In genomic region chr1:52301266-52301665, GRCm38 (mm10) we compare ENCODE assay signal across 10 mouse cellular contexts.
A peak's percentile ranks its signal among the peaks of the same experiment; 100 is the strongest.
DNase-seq lines count a peak whose midpoint lies in the region; ATAC-seq lines count a peak whose summit lies in the region.
"Had no signal": no experiment of that assay in that cellular context is flagged by ENCODE, and none has a peak within 500 bp of the region (broad histone marks: within the 10 kb centered on the region; RNA-seq: fewer than 3 reads in every experiment).

No protein-coding gene starts in this region.

- 70% methylated on average over 2 of the region's 2 CpGs for WGBS in hindbrain, embryonic 14.5 days
- 75% methylated on average over 2 of the region's 2 CpGs for WGBS in hindbrain, embryonic 16.5 days

- H3K9me3 ChIP-seq in hindbrain, embryonic 14.5 days (ENCODE audit: control insufficient read depth, low read length), result no peaks in the 10 kb centered on the region
- no peaks in the 10 kb centered on the region for H3K9me3 ChIP-seq in hindbrain, embryonic 16.5 days (ENCODE audit: control insufficient read depth, low read length)
- H3K9me3 ChIP-seq: embryonic facial prominence, embryonic 13.5 days; limb, embryonic 15.5 days had no signal

- intact Hi-C loops in gastrocnemius, postnatal 36 days (cut with DNase I), result loop anchor here (10.0 kb wide), 1 partner anchor 334 kb away; the partner anchor contains the start of gene Nemp2

- no peaks in the 10 kb centered on the region for H3K27me3 ChIP-seq in hindbrain, embryonic 14.5 days (ENCODE audit: control insufficient read depth, insufficient read depth, low read length)
- H3K27me3 ChIP-seq in hindbrain, embryonic 16.5 days (replicated peaks; ENCODE audit: control insufficient read depth, insufficient read depth, low read length), result no peaks in the 10 kb centered on the region
- H3K27me3 ChIP-seq: embryonic facial prominence, embryonic 13.5 days; limb, embryonic 15.5 days had no signal

- H3K4me3 ChIP-seq in hindbrain, embryonic 14.5 days (replicated peaks; ENCODE audit: low read length), result no peak overlapping the region
- no peak overlapping the region for H3K4me3 ChIP-seq in hindbrain, embryonic 16.5 days (ENCODE audit: low read length)
- H3K4me3 ChIP-seq: embryonic facial prominence, embryonic 13.5 days; limb, embryonic 15.5 days had no signal

- DNase-seq in hindbrain, embryonic 14.5 days (ENCODE audit: low spot score), result peak; percentile 61
- DNase-seq in urinary bladder, postnatal 25 days (ENCODE audit: low spot score), result peak; percentile 23
- no peak for DNase-seq in urinary bladder, adult 18-20 months (ENCODE audit: low spot score in 2 of 2)
- DNase-seq in natural killer cell, adult 2 months (ENCODE audit: low spot score in 2 of 2), result peak; percentile 10 to 28
- DNase-seq in gastrocnemius, postnatal 36 days, result no peak
- DNase-seq in neural tube, embryonic 10.5 days (ENCODE audit: extremely low spot score, low spot score), result no peak

- H3K4me1 ChIP-seq in hindbrain, embryonic 14.5 days (replicated peaks; ENCODE audit: control insufficient read depth, insufficient read depth, low read length), result peaks cover 7% of the 10 kb centered on the region; the same call in 1 of the 2 replicates
- no peaks in the 10 kb centered on the region for H3K4me1 ChIP-seq in hindbrain, embryonic 16.5 days (ENCODE audit: control insufficient read depth, insufficient read depth, low read depth, low read length)
- H3K4me1 ChIP-seq: embryonic facial prominence, embryonic 13.5 days; limb, embryonic 15.5 days had no signal

- no peaks in the 10 kb centered on the region for H3K36me3 ChIP-seq in hindbrain, embryonic 14.5 days (replicated peaks; ENCODE audit: control insufficient read depth, insufficient read depth)
- H3K36me3 ChIP-seq in hindbrain, embryonic 16.5 days (ENCODE audit: control insufficient read depth, insufficient read depth, low read length), result no peaks in the 10 kb centered on the region
- H3K36me3 ChIP-seq: embryonic facial prominence, embryonic 13.5 days; limb, embryonic 15.5 days had no signal

- no peak overlapping the region for H3K9ac ChIP-seq in hindbrain, embryonic 14.5 days
- no peak overlapping the region for H3K9ac ChIP-seq in hindbrain, embryonic 16.5 days (ENCODE audit: low read depth, low read length)
- H3K9ac ChIP-seq: embryonic facial prominence, embryonic 13.5 days; limb, embryonic 15.5 days had no signal

- no peak overlapping the region for H3K4me2 ChIP-seq in hindbrain, embryonic 14.5 days (replicated peaks)
- no peak overlapping the region for H3K4me2 ChIP-seq in hindbrain, embryonic 16.5 days (ENCODE audit: low read length)
- H3K4me2 ChIP-seq: embryonic facial prominence, embryonic 13.5 days; limb, embryonic 15.5 days had no signal

- no peak overlapping the region for H3K27ac ChIP-seq in hindbrain, embryonic 14.5 days
- H3K27ac ChIP-seq in hindbrain, embryonic 16.5 days (ENCODE audit: low read depth, low read length), result no peak overlapping the region
- H3K27ac ChIP-seq: embryonic facial prominence, embryonic 13.5 days; limb, embryonic 15.5 days had no signal

- ATAC-seq in hindbrain, embryonic 14.5 days (ENCODE audit: low FRiP score), result no peak
- ATAC-seq in hindbrain, embryonic 16.5 days, result no peak
- ATAC-seq in common myeloid progenitor, adult 5-6 weeks (replicated peaks; ENCODE audit: low read depth, poor library complexity, severe bottlenecking), result peak; percentile 61

Comparison
In these comparisons a context has a peak if more than half of its experiments do, and no peak if none do; other contexts are left out.
1. DNase-seq: peak in hindbrain, embryonic 14.5 days (single experiment), urinary bladder, postnatal 25 days (single experiment) and natural killer cell, adult 2 months (2 of 2); none in urinary bladder, adult 18-20 months (0 of 2), gastrocnemius, postnatal 36 days (0 of 2) and neural tube, embryonic 10.5 days (single experiment).